Mouse (Mus musculus): ENCODE results near the gene Defb6.
A peak's percentile ranks its signal among the peaks of the same experiment; 100 is the strongest.

Gene Defb6

DNA sequence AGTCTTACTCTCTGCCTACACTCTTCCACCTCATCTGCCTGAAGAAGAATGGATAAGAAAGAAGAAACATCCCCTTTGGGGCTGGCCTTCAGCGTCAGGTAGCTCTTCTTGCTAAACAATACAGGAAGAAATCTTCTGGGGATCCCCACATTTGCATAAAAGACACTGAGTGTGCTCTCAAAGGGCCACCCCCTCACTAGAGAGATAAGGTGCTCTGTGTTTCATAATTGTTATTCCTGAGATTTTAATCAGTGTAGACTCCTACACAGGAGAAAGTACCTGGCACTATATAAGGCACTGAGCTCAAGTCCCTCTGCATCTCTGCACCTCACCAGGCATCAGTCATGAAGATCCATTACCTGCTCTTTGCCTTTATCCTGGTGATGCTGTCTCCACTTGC is at the start of gene Defb6:
Defb6 (plus strand) TSS at position 318 of the 400 bp plus-strand sequence.
- peak; percentile 56 for DNase-seq

DNA sequence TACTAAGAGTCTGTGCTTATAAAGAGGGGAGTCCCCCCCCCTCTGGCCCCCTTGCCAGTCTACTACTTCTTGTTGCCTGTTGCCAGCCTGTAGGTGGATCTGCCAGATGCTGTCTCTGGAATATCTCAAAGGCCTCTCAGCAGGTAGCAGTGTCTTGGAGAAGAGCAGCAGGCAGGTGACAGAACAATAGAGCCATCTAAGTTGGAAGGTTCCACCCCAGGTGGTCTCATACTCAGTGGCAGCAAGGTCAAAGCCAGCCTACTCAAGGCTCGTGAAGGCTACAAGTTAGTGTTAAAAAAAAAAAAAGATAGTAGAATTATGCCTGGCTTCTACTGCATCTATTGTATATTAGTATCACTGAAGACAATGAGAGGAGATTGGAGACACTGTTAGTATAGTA is 12.8 kb downstream of the Defb6 start:
- no peak for DNase-seq

DNA sequence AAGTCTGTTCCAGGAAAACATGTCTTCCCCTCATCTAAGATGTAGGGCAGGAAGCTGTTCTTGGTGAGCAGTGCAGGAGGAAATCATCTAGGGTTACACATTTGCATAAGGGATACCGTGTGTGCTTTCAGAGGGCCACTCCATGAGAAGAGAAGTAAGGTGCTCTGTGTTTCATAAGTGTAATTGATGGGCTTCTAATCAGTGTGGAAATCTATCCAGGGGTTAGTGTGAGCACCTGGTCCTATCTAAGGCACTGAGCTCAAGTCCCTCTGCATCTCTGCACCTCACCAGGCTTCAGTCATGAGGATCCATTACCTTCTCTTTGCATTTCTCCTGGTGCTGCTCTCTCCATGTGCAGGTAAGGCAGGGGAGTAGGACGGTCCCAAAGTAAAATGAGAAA is 14.3 kb downstream of the Defb6 start, which contains the start of gene Defb46:
Defb46 (plus strand) TSS at position 301 of the 400 bp plus-strand sequence.
- DNase-seq, result no peak

DNA sequence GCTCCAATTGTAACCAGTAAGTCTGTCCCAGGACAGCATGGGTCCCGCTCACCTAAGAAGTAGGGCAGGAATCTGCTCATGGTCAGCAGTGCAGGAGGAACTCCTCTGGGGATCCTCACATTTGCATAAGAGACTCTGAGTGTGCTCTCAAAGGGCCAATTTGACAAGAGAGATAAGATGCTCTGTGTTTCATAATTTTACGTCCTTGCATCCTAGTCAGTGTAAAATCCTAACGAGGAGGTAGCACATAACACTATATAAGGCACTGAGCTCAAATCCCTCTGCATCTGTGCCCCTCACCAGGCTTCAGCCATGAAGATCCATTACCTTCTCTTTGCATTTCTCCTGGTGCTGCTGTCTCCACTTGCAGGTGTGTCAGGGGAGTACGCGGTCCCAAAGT is 22.0 kb downstream of the Defb6 start, which contains the start of gene Defb5:
Defb5 (plus strand) TSS at position 301 of the 400 bp plus-strand sequence.
- no peak for DNase-seq

DNA sequence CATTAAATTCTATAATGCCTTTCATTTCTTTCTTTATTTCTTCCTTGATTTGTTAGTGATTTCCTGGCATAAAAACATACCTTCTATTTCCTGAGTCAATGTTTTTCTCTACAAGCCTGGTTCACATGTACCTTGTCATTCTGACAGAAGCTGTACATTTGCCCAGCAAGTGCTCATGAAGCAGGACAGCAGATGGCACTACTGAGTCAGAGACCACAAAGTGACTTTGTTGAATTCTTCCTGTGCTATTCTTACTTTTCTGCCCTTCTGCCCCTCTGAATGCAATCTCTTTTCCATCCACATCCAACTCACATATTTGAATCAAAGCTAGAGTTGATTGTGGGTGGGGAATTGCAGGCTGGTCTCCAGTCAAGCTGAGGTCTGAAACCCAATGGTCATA is 32.9 kb downstream of the Defb6 start:
- DNase-seq, result no peak

DNA sequence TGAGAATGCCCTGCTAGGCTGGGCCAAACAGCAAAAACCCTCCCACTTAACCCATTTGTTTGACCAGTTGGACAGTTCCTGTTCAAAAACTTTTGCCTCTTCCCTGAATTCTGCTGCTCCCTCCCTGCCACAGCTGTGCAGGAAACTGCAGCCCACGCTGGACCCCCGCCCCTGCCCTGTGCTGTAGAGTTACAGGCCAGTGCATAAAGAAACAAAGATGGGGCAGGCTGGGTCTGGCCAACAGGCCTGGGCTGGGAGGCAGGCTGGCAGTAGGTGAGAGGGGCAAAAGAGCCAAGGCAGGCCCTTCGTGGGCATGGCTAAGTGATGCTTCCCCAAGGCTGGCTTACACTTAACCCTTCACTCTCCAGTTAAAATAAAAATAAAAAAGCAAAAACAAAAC is 34.4 kb downstream of the Defb6 start:
- DNase-seq, result no peak
